Mouse (Mus musculus): ENCODE results near the gene Mctp1.

DNA sequence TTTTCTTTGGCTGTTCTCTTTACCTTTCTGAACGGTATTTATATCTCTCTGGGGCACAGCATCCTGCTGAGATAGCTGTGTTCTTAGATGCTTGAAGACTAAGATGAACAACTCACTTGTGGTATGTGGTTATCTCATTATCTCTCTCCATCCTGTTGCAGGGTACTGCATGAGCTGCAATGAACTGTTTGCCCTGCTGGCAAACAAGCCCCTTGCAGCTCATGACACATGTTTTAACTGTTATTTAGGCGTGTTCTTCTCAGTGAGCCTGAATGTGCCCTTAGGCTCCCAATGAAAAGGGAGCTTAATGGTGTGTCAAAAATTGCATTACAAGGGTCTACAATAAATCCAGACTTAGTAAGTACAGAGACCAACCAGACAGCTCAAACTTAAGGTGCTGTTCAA lies 473.7 kb downstream of the Mctp1 start:
- no peak for TF ChIP-seq CTCF (IDR thresholded peaks at IDR 0.05; ENCODE audit: low read depth, low read length)
- no peak for TF ChIP-seq POLR2A (IDR thresholded peaks at IDR 0.05; ENCODE audit: insufficient read depth, low read length)
